Mouse (Mus musculus) splenic B cell, adult 2 months (primary cell): ENCODE data around the gene Gm13272.
"Not testable (repeated sequence)": the region's sequence is repeated elsewhere in the genome, so short reads cannot be mapped to it uniquely, and the experiment has no call there.

Experiments
- DNase-seq: peaks from one replicate; pipeline ENCODE4 v3.0.0-alpha.2; 2011; ENCODE audit warnings: low read depth, low spot score
- H3K27me3 ChIP-seq: 2 replicates; pipeline ENCODE4 v1.6.1; 2012; ENCODE audit warnings: mild to moderate bottlenecking, low read length, moderate library complexity, mixed read lengths; ENCODE audit not compliant: control insufficient read depth, poor library complexity, insufficient read depth, severe bottlenecking
- H3K36me3 ChIP-seq: 2 replicates; pipeline ENCODE4 v1.6.1; 2012; ENCODE audit warnings: mild to moderate bottlenecking, low read length, moderate library complexity, mixed read lengths; ENCODE audit not compliant: control insufficient read depth, poor library complexity, insufficient read depth, severe bottlenecking

Gm13272 gene

GRCm38 (mm10) chr4:88762341-88762740 is 17.3 kb upstream of the Gm13272 start:
- H3K27me3 ChIP-seq, DNase-seq, H3K36me3 ChIP-seq: not testable (repeated sequence)

GRCm38 (mm10) chr4:88763384-88764018 is 16.1 kb upstream of the Gm13272 start:
- H3K27me3 ChIP-seq, H3K36me3 ChIP-seq: not testable (repeated sequence)
- DNase-seq, result peak; percentile 68

- not testable (repeated sequence) for DNase-seq, H3K36me3 ChIP-seq, H3K27me3 ChIP-seq
Observed at GRCm38 (mm10) chr4:88773534-88773933, 6.1 kb upstream of the Gm13272 start, which contains the start of gene Gm13290. Gene Gm13290, plus strand, starts transcription at chr4:88773834.

- DNase-seq, H3K36me3 ChIP-seq: not testable (repeated sequence)
Observed at GRCm38 (mm10) chr4:88776622-88777021, 3.0 kb upstream of the Gm13272 start, which contains the start of gene Gm13289. Gene Gm13289, plus strand, starts transcription at chr4:88776922.

GRCm38 (mm10) chr4:88780320-88780719 is 670 bp downstream of the Gm13272 start:
- not testable (repeated sequence) for DNase-seq, H3K36me3 ChIP-seq, H3K27me3 ChIP-seq

More at GRCm38 (mm10) chr4:88776622-88777021, 3.0 kb upstream of the Gm13272 start, which contains the start of gene Gm13289:
- H3K27me3 ChIP-seq, result not testable (repeated sequence)

- not testable (repeated sequence) for H3K27me3 ChIP-seq, DNase-seq
Observed at GRCm38 (mm10) chr4:88781831-88782230, 2.2 kb downstream of the Gm13272 start, which contains the start of gene Ifnz. Gene Ifnz, plus strand, starts transcription at chr4:88782131.

GRCm38 (mm10) chr4:88782335-88782734 is 2.7 kb downstream of the Gm13272 start:
- H3K27me3 ChIP-seq, DNase-seq, H3K36me3 ChIP-seq: not testable (repeated sequence)

More at GRCm38 (mm10) chr4:88781831-88782230, 2.2 kb downstream of the Gm13272 start, which contains the start of gene Ifnz:
- H3K36me3 ChIP-seq, result not testable (repeated sequence)

GRCm38 (mm10) chr4:88785409-88785808 is 5.8 kb downstream of the Gm13272 start, which contains the start of gene Gm13276:
Gene Gm13276, plus strand, starts transcription at chr4:88785709.
- H3K27me3 ChIP-seq, H3K36me3 ChIP-seq, DNase-seq: not testable (repeated sequence)

GRCm38 (mm10) chr4:88788402-88788801 is 8.8 kb downstream of the Gm13272 start, which contains the start of gene Gm13277:
Gene Gm13277, plus strand, starts transcription at chr4:88788632.
- H3K36me3 ChIP-seq, DNase-seq, H3K27me3 ChIP-seq: not testable (repeated sequence)

GRCm38 (mm10) chr4:88791250-88791649 is 11.6 kb downstream of the Gm13272 start, which contains the start of gene Gm13278:
Gene Gm13278, plus strand, starts transcription at chr4:88791550.
- not testable (repeated sequence) for H3K36me3 ChIP-seq, H3K27me3 ChIP-seq, DNase-seq

GRCm38 (mm10) chr4:88793936-88794675 is 14.5 kb downstream of the Gm13272 start, which contains the start of gene Gm13275:
Gene Gm13275, plus strand, starts transcription at chr4:88794487.
- DNase-seq, H3K36me3 ChIP-seq, H3K27me3 ChIP-seq: not testable (repeated sequence)

- not testable (repeated sequence) for H3K27me3 ChIP-seq, H3K36me3 ChIP-seq, DNase-seq
Observed at GRCm38 (mm10) chr4:88797097-88797496, 17.4 kb downstream of the Gm13272 start, which contains the start of gene Gm13279. Gene Gm13279, plus strand, starts transcription at chr4:88797397.

GRCm38 (mm10) chr4:88799365-88799764 is 19.7 kb downstream of the Gm13272 start, which contains the start of gene Gm13285:
Gene Gm13285, plus strand, starts transcription at chr4:88799665.
- DNase-seq, H3K36me3 ChIP-seq, H3K27me3 ChIP-seq: not testable (repeated sequence)

GRCm38 (mm10) chr4:88802954-88803353 is 23.3 kb downstream of the Gm13272 start, which contains the start of gene Gm13287:
Gene Gm13287, plus strand, starts transcription at chr4:88803254.
- not testable (repeated sequence) for H3K27me3 ChIP-seq, DNase-seq, H3K36me3 ChIP-seq

- not testable (repeated sequence) for DNase-seq, H3K36me3 ChIP-seq, H3K27me3 ChIP-seq
Observed at GRCm38 (mm10) chr4:88805231-88805630, 25.6 kb downstream of the Gm13272 start, which contains the start of gene Gm13288. Gene Gm13288, plus strand, starts transcription at chr4:88805531.
